Comparison of ENCODE assay signal across 23 mouse cellular contexts in genomic region chr8:70780093-70780492, GRCm38 (mm10). TPM values are rescaled to one million over a fixed set of nuclear protein-coding genes. Genes with fewer than 3 reads are reported as not detected.
A peak's percentile ranks its signal among the peaks of the same experiment; 100 is the strongest.
DNase-seq lines count a peak whose midpoint lies in the region; ATAC-seq and TF ChIP-seq lines count a peak whose summit lies in the region.
"Had no signal": no experiment of that assay in that cellular context is flagged by ENCODE, and none has a peak within 500 bp of the region (broad histone marks: within the 10 kb centered on the region; RNA-seq: fewer than 3 reads in every experiment).

No protein-coding gene starts in this region.

- 84% methylated on average over 11 of the region's 11 CpGs for WGBS in forebrain, embryonic 10.5 days
- 82% methylated on average over 11 of the region's 11 CpGs for whole genome bisulfite sequencing in forebrain, embryonic 16.5 days
- 87% methylated on average over 11 of the region's 11 CpGs for WGBS in embryonic facial prominence, embryonic 10.5 days

- TF ChIP-seq CTCF in left cerebral cortex, adult 2 months (IDR thresholded peaks at IDR 0.05): no peak
- TF ChIP-seq CTCF in E14TG2a.4 (conservative IDR thresholded peaks at IDR 0.05; ENCODE audit: low read length): no peak

- intact Hi-C loops in left cerebral cortex, adult 2 months (cut with DNase I): no loop called here

- peaks cover 73% of the 10 kb centered on the region for H3K36me3 ChIP-seq in forebrain, embryonic 10.5 days (replicated peaks)
- peaks cover 12% of the 10 kb centered on the region for H3K36me3 ChIP-seq in forebrain, embryonic 16.5 days (ENCODE audit: control insufficient read depth, insufficient read depth)
- H3K36me3 ChIP-seq in E14TG2a.4 (ENCODE audit: insufficient read depth, low read length): peaks cover 70% of the 10 kb centered on the region
- peaks cover 74% of the 10 kb centered on the region for H3K36me3 ChIP-seq in embryonic facial prominence, embryonic 10.5 days (replicated peaks)

- H3K4me3 ChIP-seq in forebrain, embryonic 10.5 days: 0 out of 2 replicates have a peak overlapping the region, but pooled peaks have one; percentile 22
- no peak overlapping the region for H3K4me3 ChIP-seq in forebrain, embryonic 16.5 days (replicated peaks; ENCODE audit: low read length)
- no peak overlapping the region for H3K4me3 ChIP-seq in left cerebral cortex, adult 2 months
- H3K4me3 ChIP-seq in E14TG2a.4 (replicated peaks; ENCODE audit: low read length): peak overlapping the region; percentile 73
- H3K4me3 ChIP-seq in embryonic facial prominence, embryonic 10.5 days: 0 out of 2 replicates have a peak overlapping the region, but pooled peaks have one; percentile 12
- H3K4me3 ChIP-seq: embryonic facial prominence, embryonic 12.5 days; hindbrain, embryonic 15.5 days had no signal

- no peaks in the 10 kb centered on the region for H3K9me3 ChIP-seq in forebrain, embryonic 10.5 days
- H3K9me3 ChIP-seq in forebrain, embryonic 16.5 days (ENCODE audit: control insufficient read depth, low read length): no peaks in the 10 kb centered on the region
- H3K9me3 ChIP-seq in E14TG2a.4 (ENCODE audit: low read length): no peaks in the 10 kb centered on the region
- H3K9me3 ChIP-seq in embryonic facial prominence, embryonic 10.5 days: no peaks in the 10 kb centered on the region
- H3K9me3 ChIP-seq: embryonic facial prominence, embryonic 12.5 days; hindbrain, embryonic 15.5 days; megakaryocyte, embryonic 14.5 days had no signal

- H3K27me3 ChIP-seq in forebrain, embryonic 10.5 days (ENCODE audit: poor library complexity, severe bottlenecking): no peaks in the 10 kb centered on the region
- no peaks in the 10 kb centered on the region for H3K27me3 ChIP-seq in forebrain, embryonic 16.5 days (replicated peaks; ENCODE audit: control insufficient read depth, insufficient read depth, low read length)
- H3K27me3 ChIP-seq in E14TG2a.4 (ENCODE audit: insufficient read depth, low read length): peaks cover 3% of the 10 kb centered on the region; the same call in 1 of the 2 replicates
- no peaks in the 10 kb centered on the region for H3K27me3 ChIP-seq in embryonic facial prominence, embryonic 10.5 days (replicated peaks; ENCODE audit: low read depth, poor library complexity, severe bottlenecking)
- H3K27me3 ChIP-seq: embryonic facial prominence, embryonic 12.5 days; hindbrain, embryonic 15.5 days; megakaryocyte, embryonic 14.5 days had no signal

- no peak overlapping the region for H3K9ac ChIP-seq in forebrain, embryonic 16.5 days (replicated peaks; ENCODE audit: low read depth, low read length)
- H3K9ac ChIP-seq: hindbrain, embryonic 15.5 days had no signal

- ATAC-seq in forebrain, embryonic 16.5 days: no peak
- ATAC-seq: CD4-positive, CD25-positive, alpha-beta regulatory T cell, adult 4 months had no signal

- H3K4me2 ChIP-seq in forebrain, embryonic 16.5 days (ENCODE audit: low read length): no peak overlapping the region
- H3K4me2 ChIP-seq: embryonic facial prominence, embryonic 12.5 days; hindbrain, embryonic 15.5 days had no signal

- no peak for DNase-seq in forebrain, embryonic 10.5 days (ENCODE audit: extremely low spot score, low spot score)
- DNase-seq in left cerebral cortex, adult 2 months (ENCODE audit: extremely low spot score in 1 of 2, low spot score in 2 of 2): no peak
- no peak for DNase-seq in left cerebral cortex, adult 11 months (ENCODE audit: low spot score)
- DNase-seq in embryonic facial prominence, embryonic 10.5 days (ENCODE audit: low spot score): no peak
- DNase-seq in lung, postnatal 4 days: no peak
- DNase-seq in kidney, adult 18-20 months: no peak
- DNase-seq: adrenal gland, adult 8-10 months; heart, adult 11 months; heart, postnatal 36 days; kidney, adult 8-10 months; kidney, postnatal 36 days; layer of hippocampus, adult 9-11 months; lung, adult 18-20 months; lung, postnatal 14 days; right cerebral cortex, postnatal 4 days had no signal

- H3K27ac ChIP-seq in forebrain, embryonic 10.5 days: no peak overlapping the region
- no peak overlapping the region for H3K27ac ChIP-seq in forebrain, embryonic 16.5 days (ENCODE audit: low read length)
- peak overlapping the region; percentile 57 for H3K27ac ChIP-seq in left cerebral cortex, adult 2 months
- H3K27ac ChIP-seq in embryonic facial prominence, embryonic 10.5 days (replicated peaks): no peak overlapping the region
- H3K27ac ChIP-seq: embryonic facial prominence, embryonic 12.5 days; hindbrain, embryonic 15.5 days had no signal

- peaks cover 34% of the 10 kb centered on the region for H3K4me1 ChIP-seq in forebrain, embryonic 10.5 days
- peaks cover 21% of the 10 kb centered on the region for H3K4me1 ChIP-seq in forebrain, embryonic 16.5 days (replicated peaks; ENCODE audit: control insufficient read depth, insufficient read depth, low read length)
- H3K4me1 ChIP-seq in E14TG2a.4 (replicated peaks; ENCODE audit: low read depth, low read length): peaks cover 68% of the 10 kb centered on the region
- peaks cover 23% of the 10 kb centered on the region for H3K4me1 ChIP-seq in embryonic facial prominence, embryonic 10.5 days

RNA-seq across cellular contexts. Expression of gene Pik3r2, which starts 3.6 kb away (rescaled TPM):
- polyA plus RNA-seq in forebrain, embryonic 10.5 days (2016; fragmentation: Nextera tagmentation; extraction: Ambion mirVana): 67.1 and 69.2 TPM in 2 replicates
- 145 and 149 TPM in 2 replicates for polyA plus RNA-seq in forebrain, embryonic 16.5 days (2015; fragmentation: Nextera tagmentation; extraction: Ambion mirVana)
- 100 to 1,000 TPM; 159 to 160 TPM for total RNA-seq in left cerebral cortex, adult 2 months (2021)
- 79.2 and 79.8 TPM in 2 replicates for polyA plus RNA-seq in embryonic facial prominence, embryonic 10.5 days (2016; fragmentation: Nextera tagmentation; extraction: Ambion mirVana)

RNA-seq across cellular contexts. Expression of gene Mpv17l2, which starts 19.3 kb away (rescaled TPM):
- 30.8 and 34.3 TPM in 2 replicates for polyA plus RNA-seq in forebrain, embryonic 10.5 days (2016; fragmentation: Nextera tagmentation; extraction: Ambion mirVana)
- 49.3 and 49.8 TPM in 2 replicates for polyA plus RNA-seq in forebrain, embryonic 16.5 days (2015; fragmentation: Nextera tagmentation; extraction: Ambion mirVana)
- total RNA-seq in left cerebral cortex, adult 2 months (2021): 10 to 100 TPM; 33.3 to 35.7 TPM
- 28.2 and 34.5 TPM in 2 replicates for polyA plus RNA-seq in embryonic facial prominence, embryonic 10.5 days (2016; fragmentation: Nextera tagmentation; extraction: Ambion mirVana)

RNA-seq across cellular contexts. Expression of gene Mast3, which starts 24.8 kb away (rescaled TPM):
- 12.0 and 14.9 TPM in 2 replicates for polyA plus RNA-seq in forebrain, embryonic 10.5 days (2016; fragmentation: Nextera tagmentation; extraction: Ambion mirVana)
- 22.5 and 30.8 TPM in 2 replicates for polyA plus RNA-seq in forebrain, embryonic 16.5 days (2015; fragmentation: Nextera tagmentation; extraction: Ambion mirVana)
- 100 to 1,000 TPM; 369 to 386 TPM for total RNA-seq in left cerebral cortex, adult 2 months (2021)
- 12.4 and 13.9 TPM in 2 replicates for polyA plus RNA-seq in embryonic facial prominence, embryonic 10.5 days (2016; fragmentation: Nextera tagmentation; extraction: Ambion mirVana)

RNA-seq across cellular contexts. Expression of gene Rab3a, which starts 25.6 kb away (rescaled TPM):
- 10.5 and 12.2 TPM in 2 replicates for polyA plus RNA-seq in forebrain, embryonic 10.5 days (2016; fragmentation: Nextera tagmentation; extraction: Ambion mirVana)
- polyA plus RNA-seq in forebrain, embryonic 16.5 days (2015; fragmentation: Nextera tagmentation; extraction: Ambion mirVana): 350 and 395 TPM in 2 replicates
- total RNA-seq in left cerebral cortex, adult 2 months (2021): 100 to 1,000 TPM; 808 to 835 TPM
- polyA plus RNA-seq in embryonic facial prominence, embryonic 10.5 days (2016; fragmentation: Nextera tagmentation; extraction: Ambion mirVana): 13.6 and 16.2 TPM in 2 replicates

RNA-seq across cellular contexts. Expression of gene Il12rb1, which starts 28.2 kb away (rescaled TPM):
- 0.12 TPM in 1 of 2 replicates, not detected in the other for polyA plus RNA-seq in forebrain, embryonic 10.5 days (2016; fragmentation: Nextera tagmentation; extraction: Ambion mirVana)
- polyA plus RNA-seq in forebrain, embryonic 16.5 days (2015; fragmentation: Nextera tagmentation; extraction: Ambion mirVana): 0.08 and 0.09 TPM in 2 replicates
- under 1 TPM; 0.77 to 0.82 TPM for total RNA-seq in left cerebral cortex, adult 2 months (2021)
- polyA plus RNA-seq in embryonic facial prominence, embryonic 10.5 days (2016; fragmentation: Nextera tagmentation; extraction: Ambion mirVana): not detected in 2 replicates
- total RNA-seq: gastrocnemius, adult 8-10 months; heart, postnatal 36 days had no signal
- polyA plus RNA-seq: embryonic facial prominence, embryonic 12.5 days; heart, embryonic 14.5 days; hindbrain, embryonic 15.5 days had no signal

Comparison
In these comparisons a context has a peak if more than half of its experiments do, and no peak if none do; other contexts are left out.
1. H3K4me3 ChIP-seq: peak in forebrain, embryonic 10.5 days (single experiment), E14TG2a.4 (single experiment) and embryonic facial prominence, embryonic 10.5 days (single experiment); none in forebrain, embryonic 16.5 days (single experiment) and left cerebral cortex, adult 2 months (single experiment).